Mouse (Mus musculus) gastrocnemius, postnatal 25 days (tissue): Measurements from ENCODE around the gene Ccdc124. TPM values are rescaled to one million over a fixed set of nuclear protein-coding genes. Genes with fewer than 3 reads are reported as not detected.
A peak's percentile ranks its signal among the peaks of the same experiment; 100 is the strongest.

Experiments used
- DNase-seq: peaks from one replicate; pipeline ENCODE4 v3.0.0; 2022
- long read RNA-seq, 2 experiments: library from polyadenylated mRNA; stranded (forward); transcript quantifications; one replicate each; pipeline ENCODE4 v2.0.0; 2021
- total RNA-seq, 2 experiments: library from RNA; stranded (reverse); gene quantifications; 1 replicate in 1 of 2; 2 replicates in 1 of 2; pipeline ENCODE4 v1.2.3; 2021

Gene Ccdc124
- 10 to 100 TPM; 58.3 to 58.8 TPM for total RNA-seq
- long read RNA-seq, experiment 1, transcript Ccdc124-201 (5 exons, 1,356 nt), result major isoform, 154 of 195 reads
- long read RNA-seq, experiment 1, partial matches to known transcripts, result 37 of 195 reads
- long read RNA-seq, experiment 1, other reads (novel, unspliced or antisense), result 4 of 195 reads
- long read RNA-seq, experiment 2, transcript Ccdc124-201 (5 exons, 1,356 nt), result major isoform, 130 of 158 reads
- long read RNA-seq, experiment 2, partial matches to known transcripts, result 25 of 158 reads
- long read RNA-seq, experiment 2, other reads (novel, unspliced or antisense), result 3 of 158 reads

- peak; percentile 91 for DNase-seq
These were observed at the start of gene Ccdc124 for GRCm38 (mm10) chr8:70873364-70873985. TSS of gene Ccdc124 (minus strand) at chr8:70873935.

GRCm38 (mm10) chr8:70920049-70920922 is 46.6 kb upstream of the Ccdc124 start:
- DNase-seq, result no peak

DNA sequence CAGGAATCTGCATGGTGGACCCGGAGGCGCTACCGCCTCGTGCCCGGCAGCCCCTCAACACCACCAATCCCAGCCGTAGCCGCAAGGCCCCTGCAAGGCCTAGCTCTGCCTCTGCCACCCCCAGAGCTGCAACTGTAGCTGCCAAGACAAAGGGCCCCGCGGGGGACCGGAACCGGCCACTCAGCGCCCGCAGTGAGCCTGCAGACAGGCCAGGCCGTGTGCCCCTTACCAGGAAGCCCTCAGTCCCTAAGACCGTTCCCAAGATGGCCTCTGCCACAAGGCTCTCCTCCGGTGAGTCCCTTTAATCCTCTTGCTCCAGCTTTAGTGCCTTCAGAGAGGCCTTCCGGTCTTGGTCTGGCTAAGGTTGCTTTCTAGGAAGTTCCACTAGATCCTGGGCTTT is 41.0 kb upstream of the Ccdc124 start:
- DNase-seq, result no peak

DNA sequence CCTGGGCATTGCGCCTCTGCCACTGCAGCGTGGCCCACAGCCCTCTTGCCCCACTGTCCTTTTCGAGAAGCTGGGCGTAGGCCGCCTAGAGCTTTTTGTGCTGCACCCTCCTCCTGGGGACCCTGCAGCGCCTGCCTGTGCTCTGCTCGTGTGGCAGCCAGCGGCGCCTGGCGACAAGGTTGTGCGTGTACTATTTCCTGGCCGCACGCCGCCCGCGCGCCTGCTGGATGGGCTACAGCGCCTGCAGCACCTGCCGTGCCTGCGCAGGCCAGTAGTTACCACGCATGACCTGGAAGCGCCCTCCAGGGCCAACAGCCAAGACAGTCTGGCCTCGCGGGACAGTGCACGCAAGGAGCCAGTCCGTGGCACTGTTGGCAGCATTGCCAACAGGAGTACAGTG is 39.8 kb upstream of the Ccdc124 start:
- no peak for DNase-seq

GRCm38 (mm10) chr8:70912955-70913354 is 39.2 kb upstream of the Ccdc124 start:
- no peak for DNase-seq

GRCm38 (mm10) chr8:70911596-70911995 is 37.9 kb upstream of the Ccdc124 start:
- DNase-seq, result no peak

- no peak for DNase-seq
These were observed 33.8 kb upstream of the Ccdc124 start for GRCm38 (mm10) chr8:70907518-70907917.

DNA sequence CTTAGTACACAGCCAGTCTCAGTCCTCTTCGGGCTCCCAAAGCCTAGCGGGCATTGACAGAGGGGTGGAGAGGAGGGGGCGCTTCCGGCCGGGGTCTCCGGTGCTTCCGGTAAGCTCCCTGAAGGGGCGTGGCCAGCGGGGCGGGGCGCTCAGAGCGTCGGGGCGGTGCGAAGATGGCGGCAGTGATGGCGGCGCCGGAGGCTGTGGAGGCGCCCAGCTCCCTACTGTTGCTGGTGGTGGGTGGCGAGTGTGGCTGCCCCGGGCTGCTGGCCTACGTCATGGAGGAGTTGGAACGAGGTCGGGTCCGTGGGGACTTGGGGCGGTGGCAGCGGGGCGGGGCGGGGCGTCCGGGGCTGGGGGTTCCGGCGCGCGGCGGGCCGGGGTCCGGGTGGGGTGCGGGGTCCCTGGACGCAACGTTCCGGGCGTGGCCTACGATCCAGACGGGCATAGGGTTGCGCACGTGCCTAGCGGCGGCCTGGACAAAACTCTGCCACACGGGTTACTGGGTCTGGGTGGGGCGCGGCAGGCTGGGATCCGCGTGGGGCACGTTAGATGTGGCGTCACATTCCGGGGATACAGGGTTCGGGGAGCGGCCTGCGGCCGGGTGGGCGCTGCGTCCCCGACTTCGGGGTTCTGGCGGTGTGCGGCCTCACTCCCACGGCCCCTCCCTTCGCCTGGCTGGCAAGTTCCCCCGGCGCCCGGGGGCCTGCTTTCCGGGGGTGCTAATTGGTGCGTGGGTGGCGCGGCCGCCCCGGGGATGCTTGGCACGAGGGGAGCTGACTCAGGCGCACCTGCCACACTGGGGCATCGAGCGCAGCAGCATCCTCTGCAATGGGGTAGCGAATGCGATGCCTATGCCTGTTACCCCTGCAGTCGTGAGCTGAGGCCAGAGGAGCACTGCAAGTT is 32.3 kb upstream of the Ccdc124 start, which contains the start of gene Map1s:
Gene Map1s, plus strand, starts transcription at position 102 of the 906 bp plus-strand sequence.
- DNase-seq, result peak; percentile 56

- no peak for DNase-seq
These were observed 31.7 kb upstream of the Ccdc124 start for GRCm38 (mm10) chr8:70905463-70905830.

GRCm38 (mm10) chr8:70904532-70904931 is 30.8 kb upstream of the Ccdc124 start:
- DNase-seq, result no peak

DNA sequence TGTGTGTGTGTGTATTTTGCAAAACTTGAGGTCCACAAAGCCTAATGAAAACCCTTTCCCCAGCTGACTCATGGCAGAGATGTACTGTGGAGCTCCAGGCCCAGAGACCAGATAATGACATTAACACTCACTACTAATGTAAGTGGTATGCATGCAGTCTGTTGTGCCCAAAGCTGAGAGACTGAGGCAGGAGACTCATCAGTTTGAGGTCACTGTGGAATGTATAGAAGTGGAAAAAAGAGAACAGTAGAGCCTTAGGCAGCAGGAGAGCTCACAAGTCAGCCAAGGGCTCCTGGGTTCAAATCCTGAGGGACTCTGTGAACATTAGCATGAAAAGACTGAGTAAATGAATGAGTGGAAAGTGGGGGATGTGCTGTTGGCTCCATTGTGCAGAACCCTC is 29.8 kb upstream of the Ccdc124 start:
- no peak for DNase-seq

DNA sequence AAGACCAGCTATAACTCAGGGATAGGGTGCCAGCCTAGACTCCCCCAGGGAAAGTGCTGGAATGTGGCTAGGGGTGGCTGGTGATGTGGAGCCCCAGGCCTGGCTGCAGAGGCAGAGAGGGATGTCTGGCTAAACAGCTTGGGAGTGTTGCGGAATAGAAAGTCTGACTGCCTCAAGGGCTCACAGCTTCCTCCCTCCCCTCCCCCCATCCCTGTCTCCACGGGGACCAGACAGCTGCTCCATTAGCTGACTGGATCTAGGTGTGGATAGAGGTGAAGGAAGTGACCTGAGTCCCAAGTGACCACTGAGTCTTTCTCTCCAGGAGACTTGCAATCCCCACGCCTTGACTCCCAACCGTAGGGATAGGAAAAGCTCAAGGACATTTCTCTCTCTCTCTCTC is 29.4 kb upstream of the Ccdc124 start:
- DNase-seq, result no peak

GRCm38 (mm10) chr8:70902211-70902610 is 28.5 kb upstream of the Ccdc124 start:
- no peak for DNase-seq

- no peak for DNase-seq
These were observed 27.2 kb upstream of the Ccdc124 start for GRCm38 (mm10) chr8:70900872-70901387.

GRCm38 (mm10) chr8:70899226-70899625 is 25.5 kb upstream of the Ccdc124 start:
- no peak for DNase-seq

GRCm38 (mm10) chr8:70898661-70899198 is 25.0 kb upstream of the Ccdc124 start:
- DNase-seq, result no peak

DNA sequence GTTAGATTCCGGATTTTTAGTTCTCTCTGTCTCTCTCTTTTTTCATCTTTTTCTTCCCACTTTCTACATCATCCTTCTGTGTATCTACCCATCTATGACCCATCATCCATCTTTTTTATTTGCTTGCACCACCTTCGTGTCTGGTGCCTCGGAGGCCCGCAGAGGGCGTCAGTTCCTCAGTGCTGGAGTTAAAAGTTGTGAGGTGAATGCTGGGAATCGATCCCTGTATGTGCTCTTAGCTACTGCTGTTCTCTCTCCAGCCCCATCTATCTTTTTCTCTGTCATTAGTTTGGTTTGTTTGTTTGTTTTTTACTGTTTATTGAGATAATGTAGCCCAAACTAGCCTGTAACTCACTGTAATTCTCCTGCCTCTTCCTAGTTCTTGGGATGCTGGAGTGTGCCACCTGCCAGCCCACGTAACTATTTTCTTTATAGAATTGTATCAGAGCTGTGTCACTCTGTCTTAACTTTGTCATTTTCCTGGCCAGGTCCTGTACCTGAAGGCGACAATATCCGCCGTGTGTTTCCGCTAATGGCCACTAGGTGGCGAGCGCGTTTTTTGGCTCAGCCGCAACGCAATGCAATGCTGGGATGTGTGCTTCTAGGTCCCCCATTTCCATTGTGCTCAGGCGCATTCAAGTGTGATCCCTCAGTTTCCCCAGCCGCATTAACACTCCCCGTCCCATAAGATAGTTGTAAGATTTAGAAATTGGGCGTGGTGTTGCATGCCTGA is 24.1 kb upstream of the Ccdc124 start:
- DNase-seq, result peak; percentile 64

GRCm38 (mm10) chr8:70897021-70897680 is 23.4 kb upstream of the Ccdc124 start, which contains the start of gene Rpl18a:
TSS of gene Rpl18a (minus strand) at chr8:70897412.
- peak; percentile 95 for DNase-seq

DNA sequence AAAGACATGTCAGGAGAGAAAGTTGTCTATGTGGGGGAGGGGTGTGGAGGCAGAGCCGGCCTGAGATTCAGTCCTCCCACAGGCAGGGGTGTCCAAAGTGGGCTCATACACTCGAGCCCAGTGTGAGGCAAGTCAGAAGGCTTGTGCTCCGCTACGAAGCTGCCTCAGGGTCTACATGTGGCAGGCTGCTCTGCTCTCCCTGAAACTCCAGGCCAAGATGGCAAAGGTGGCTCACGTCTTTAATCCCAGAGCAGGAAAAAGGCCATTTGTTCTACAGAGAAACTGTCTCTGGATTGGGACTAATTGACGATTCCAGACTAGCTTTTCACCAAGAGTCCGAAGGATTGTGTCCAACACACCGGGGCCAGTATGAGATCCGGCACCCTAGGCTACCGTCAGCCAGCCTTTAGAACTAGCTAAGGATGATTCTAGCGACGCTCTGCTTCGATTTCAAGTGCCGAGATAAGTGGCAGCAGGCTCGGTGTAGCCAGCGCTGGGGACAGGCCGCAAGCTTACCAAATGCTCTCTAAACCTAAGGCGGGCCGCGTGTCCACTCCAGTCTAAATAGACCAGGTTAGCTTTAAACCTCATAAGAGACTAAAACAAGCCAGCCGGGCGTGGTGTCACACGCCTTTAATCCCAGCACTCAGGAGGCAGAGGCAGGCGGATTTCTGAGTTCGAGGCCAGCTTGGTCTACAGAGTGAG is 22.7 kb upstream of the Ccdc124 start:
- DNase-seq, result no peak
